Mouse (Mus musculus): ENCODE results near the gene Wdr5b.

- TF ChIP-seq CTCF (IDR thresholded peaks at IDR 0.05; ENCODE audit: borderline replicate concordance, control insufficient read depth, extremely low read depth, insufficient read depth, low read length, poor library complexity) (no peak), POLR2A (IDR thresholded peaks at IDR 0.05; ENCODE audit: control insufficient read depth, extremely low read depth, insufficient read depth, low read length, poor library complexity) (no peak)
Measured at GRCm38 (mm10) chr16:35992391-35992790, 48.6 kb upstream of the Wdr5b start.
